8 mouse cellular contexts compared by ENCODE assay signal in genomic region chr8:119911258-119911962, GRCm38 (mm10). TPM values are rescaled to one million over a fixed set of nuclear protein-coding genes. Genes with fewer than 3 reads are reported as not detected.
A peak's percentile ranks its signal among the peaks of the same experiment; 100 is the strongest.
DNase-seq lines count a peak whose midpoint lies in the region; ATAC-seq and TF ChIP-seq lines count a peak whose summit lies in the region.

No protein-coding gene starts in this region.

- H3K4me1 ChIP-seq in kidney, adult 2 months (ENCODE audit: control insufficient read depth, insufficient read depth, low read length) = peaks cover 35% of the 10 kb centered on the region
- H3K4me1 ChIP-seq in hindbrain, embryonic 12.5 days = peaks cover 39% of the 10 kb centered on the region
- H3K4me1 ChIP-seq in midbrain, embryonic 15.5 days = peaks cover 46% of the 10 kb centered on the region

- no peaks in the 10 kb centered on the region for H3K27me3 ChIP-seq in kidney, adult 2 months (replicated peaks; ENCODE audit: control insufficient read depth, insufficient read depth, low read length)
- H3K27me3 ChIP-seq in hindbrain, embryonic 12.5 days = no peaks in the 10 kb centered on the region
- no peaks in the 10 kb centered on the region for H3K27me3 ChIP-seq in midbrain, embryonic 15.5 days (replicated peaks)

- peak overlapping the region; percentile 87 for H3K27ac ChIP-seq in kidney, adult 2 months (ENCODE audit: insufficient read depth, low read depth, low read length)
- H3K27ac ChIP-seq in hindbrain, embryonic 12.5 days = peak overlapping the region; percentile 95
- peak overlapping the region; percentile 97 for H3K27ac ChIP-seq in midbrain, embryonic 15.5 days

- DNase-seq in kidney, adult 2 months = peak; percentile 38
- no peak for DNase-seq in kidney, adult 8-10 months
- DNase-seq in R1 (ENCODE audit: low read depth, low spot score) = peak; percentile 37
- DNase-seq in layer of hippocampus, adult 18-20 months (ENCODE audit: low spot score in 2 of 2) = no peak
- DNase-seq in right cerebral cortex, adult 2 months (ENCODE audit: low spot score in 2 of 2) = no peak
- DNase-seq in left cerebral cortex, adult 8-10 months (ENCODE audit: low spot score in 2 of 2) = no peak

- peak overlapping the region; percentile 84 for H3K9ac ChIP-seq in hindbrain, embryonic 12.5 days
- peak overlapping the region; percentile 95 for H3K9ac ChIP-seq in midbrain, embryonic 15.5 days

- TF ChIP-seq CTCF in kidney, adult 2 months (conservative IDR thresholded peaks at IDR 0.05; ENCODE audit: insufficient read depth, insufficient read length, low read depth, low read length) = no peak

- H3K36me3 ChIP-seq in kidney, adult 2 months (ENCODE audit: control insufficient read depth, insufficient read depth, low read length) = no peaks in the 10 kb centered on the region
- no peaks in the 10 kb centered on the region for H3K36me3 ChIP-seq in hindbrain, embryonic 12.5 days
- H3K36me3 ChIP-seq in midbrain, embryonic 15.5 days (replicated peaks) = no peaks in the 10 kb centered on the region

- peak overlapping the region; percentile 80 for H3K4me3 ChIP-seq in kidney, adult 2 months (ENCODE audit: insufficient read depth, low read depth, low read length)
- H3K4me3 ChIP-seq in hindbrain, embryonic 12.5 days = peak overlapping the region; percentile 75
- H3K4me3 ChIP-seq in midbrain, embryonic 15.5 days = peak overlapping the region; percentile 84

- peak; percentile 74 for ATAC-seq in hindbrain, embryonic 12.5 days (ENCODE audit: low FRiP score)
- peak; percentile 75 for ATAC-seq in midbrain, embryonic 15.5 days (replicated peaks)

- no peaks in the 10 kb centered on the region for H3K9me3 ChIP-seq in hindbrain, embryonic 12.5 days (replicated peaks)
- H3K9me3 ChIP-seq in midbrain, embryonic 15.5 days = no peaks in the 10 kb centered on the region

- no peak for TF ChIP-seq POLR2A in kidney, adult 2 months (IDR thresholded peaks at IDR 0.05; ENCODE audit: low read depth, low read length)

- 4% methylated on average over 30 of the region's 30 CpGs for WGBS in kidney, adult 2 months
- under 1% methylated on average over 30 of the region's 30 CpGs for WGBS in hindbrain, embryonic 12.5 days
- under 1% methylated on average over 30 of the region's 30 CpGs for WGBS in midbrain, embryonic 15.5 days

- H3K4me2 ChIP-seq in hindbrain, embryonic 12.5 days (replicated peaks) = peak overlapping the region; percentile 80
- H3K4me2 ChIP-seq in midbrain, embryonic 15.5 days = peak overlapping the region; percentile 69

RNA-seq across cellular contexts. Expression of gene Gm20388, which starts 0.8 kb away (rescaled TPM):
- 49.7 and 53.6 TPM in 2 replicates for polyA plus RNA-seq in kidney, adult 2 months (2012; rRNA removed)
- polyA plus RNA-seq in hindbrain, embryonic 12.5 days (2016; fragmentation: Nextera tagmentation; extraction: Ambion mirVana) = not detected in 2 replicates
- polyA plus RNA-seq in midbrain, embryonic 15.5 days (2015; fragmentation: Nextera tagmentation; extraction: Ambion mirVana) = 5.6 TPM in 1 of 2 replicates, not detected in the other
- 10 to 100 TPM in 1 of 2 experiments, not detected in 1; 10.7 TPM for total RNA-seq in layer of hippocampus, adult 18-20 months (2021)
- total RNA-seq in left cerebral cortex, adult 8-10 months (2022) = 10 to 100 TPM; 10.4 to 20.8 (median 16.4) TPM

RNA-seq across cellular contexts. Expression of gene Usp10, which starts 1.2 kb away (rescaled TPM):
- polyA plus RNA-seq in kidney, adult 2 months (2012; rRNA removed) = 121 and 135 TPM in 2 replicates
- 137 and 141 TPM in 2 replicates for polyA plus RNA-seq in hindbrain, embryonic 12.5 days (2016; fragmentation: Nextera tagmentation; extraction: Ambion mirVana)
- 151 and 155 TPM in 2 replicates for polyA plus RNA-seq in midbrain, embryonic 15.5 days (2015; fragmentation: Nextera tagmentation; extraction: Ambion mirVana)
- 10 to 100 TPM; 88.3 to 89.2 TPM for total RNA-seq in layer of hippocampus, adult 18-20 months (2021)
- 10 to 100 TPM; 79.8 to 83.3 (median 82.0) TPM for total RNA-seq in left cerebral cortex, adult 8-10 months (2022)

RNA-seq across cellular contexts. Expression of gene Klhl36, which starts 49.3 kb away (rescaled TPM):
- 37.7 and 52.4 TPM in 2 replicates for polyA plus RNA-seq in kidney, adult 2 months (2012; rRNA removed)
- 12.2 and 12.8 TPM in 2 replicates for polyA plus RNA-seq in hindbrain, embryonic 12.5 days (2016; fragmentation: Nextera tagmentation; extraction: Ambion mirVana)
- polyA plus RNA-seq in midbrain, embryonic 15.5 days (2015; fragmentation: Nextera tagmentation; extraction: Ambion mirVana) = 18.3 and 20.2 TPM in 2 replicates
- total RNA-seq in layer of hippocampus, adult 18-20 months (2021) = 1 to 10 TPM; 8.1 to 8.6 TPM
- 1 to 10 TPM; 7.4 to 8.6 (median 8.4) TPM for total RNA-seq in left cerebral cortex, adult 8-10 months (2022)

Comparison
In these comparisons a context has a peak if more than half of its experiments do, and no peak if none do; other contexts are left out.
1. DNase-seq: peak in kidney, adult 2 months (single experiment) and R1 (single experiment); none in kidney, adult 8-10 months (0 of 2), layer of hippocampus, adult 18-20 months (0 of 2), right cerebral cortex, adult 2 months (0 of 2) and left cerebral cortex, adult 8-10 months (0 of 2).
2. Peak in every context shown above with its lines, with median percentiles within 50 percentile points of each other: H3K27ac ChIP-seq and H3K4me3 ChIP-seq.